Mouse (Mus musculus) cerebral cortex, adult 2 months (tissue): ENCODE results near the gene Cyp4f37.

Experiments used
- WGBS: fragments of 180-500 bp; shearing (Covaris S2); methylation state at CpG from one replicate; pipeline ENCODE4 v1.1.7; 2018; 5-methylcytosine and 5-hydroxymethylcytosine counted together

Gene Cyp4f37

GRCm38 (mm10) chr17:32621018-32621417 lies at the start of gene Cyp4f37:
TSS of gene Cyp4f37 (plus strand) at chr17:32621309.
- WGBS, result 75% methylated on average over 4 of the region's 4 CpGs

GRCm38 (mm10) chr17:32573286-32573685 lies 47.8 kb upstream of the Cyp4f37 start:
- 86% methylated on average over 2 of the region's 2 CpGs for WGBS

- 67% methylated on average over 7 of the region's 7 CpGs for WGBS
Measured at GRCm38 (mm10) chr17:32577496-32578186, 43.5 kb upstream of the Cyp4f37 start.

GRCm38 (mm10) chr17:32596494-32596893 lies 24.6 kb upstream of the Cyp4f37 start:
- WGBS, result 84% methylated on average over 18 of the region's 18 CpGs

GRCm38 (mm10) chr17:32608055-32608454 lies 13.1 kb upstream of the Cyp4f37 start:
- 72% methylated on average over 1 of the region's 1 CpGs for WGBS

GRCm38 (mm10) chr17:32610231-32610630 lies 10.9 kb upstream of the Cyp4f37 start:
- WGBS, result 77% methylated on average over 3 of the region's 3 CpGs

GRCm38 (mm10) chr17:32610896-32611295 lies 10.2 kb upstream of the Cyp4f37 start:
- 78% methylated on average over 3 of the region's 3 CpGs for WGBS

- WGBS, result 70% methylated on average over 3 of the region's 3 CpGs
Measured at GRCm38 (mm10) chr17:32612417-32612816, 8.7 kb upstream of the Cyp4f37 start.

GRCm38 (mm10) chr17:32617252-32617651 lies 3.9 kb upstream of the Cyp4f37 start:
- 41% methylated on average over 1 of the region's 1 CpGs for WGBS

GRCm38 (mm10) chr17:32629726-32630125 lies 8.6 kb downstream of the Cyp4f37 start:
- WGBS, result 88% methylated on average over 7 of the region's 7 CpGs

- WGBS, result 78% methylated on average over 3 of the region's 3 CpGs
Measured at GRCm38 (mm10) chr17:32631936-32632335, 10.8 kb downstream of the Cyp4f37 start.

GRCm38 (mm10) chr17:32634242-32634971 lies 13.3 kb downstream of the Cyp4f37 start:
- 87% methylated on average over 9 of the region's 9 CpGs for WGBS

- WGBS, result under 1% methylated on average over 17 of the region's 17 CpGs
Measured at GRCm38 (mm10) chr17:32634972-32635314, 13.8 kb downstream of the Cyp4f37 start.

- 55% methylated on average over 3 of the region's 3 CpGs for WGBS
Measured at GRCm38 (mm10) chr17:32636341-32636740, 15.2 kb downstream of the Cyp4f37 start.

GRCm38 (mm10) chr17:32637151-32637550 lies 16.0 kb downstream of the Cyp4f37 start:
- WGBS, result 89% methylated on average over 2 of the region's 2 CpGs

GRCm38 (mm10) chr17:32646631-32647030 lies 25.5 kb downstream of the Cyp4f37 start:
- 83% methylated on average over 4 of the region's 4 CpGs for WGBS

- WGBS, result 94% methylated on average over 4 of the region's 4 CpGs
Measured at GRCm38 (mm10) chr17:32653860-32654259, 32.8 kb downstream of the Cyp4f37 start.

- WGBS, result 83% methylated on average over 3 of the region's 3 CpGs
Measured at GRCm38 (mm10) chr17:32657041-32657440, 35.9 kb downstream of the Cyp4f37 start.

- 93% methylated on average over 1 of the region's 1 CpGs for WGBS
Measured at GRCm38 (mm10) chr17:32658246-32658645, 37.1 kb downstream of the Cyp4f37 start.

GRCm38 (mm10) chr17:32658712-32659111 lies 37.6 kb downstream of the Cyp4f37 start, which contains the start of gene Cyp4f40:
TSS of gene Cyp4f40 (plus strand) at chr17:32658900.
- 61% methylated on average over 2 of the region's 2 CpGs for WGBS

- WGBS, result 78% methylated on average over 7 of the region's 7 CpGs
Measured at GRCm38 (mm10) chr17:32673976-32674375, 52.9 kb downstream of the Cyp4f37 start.

- 48% methylated on average over 21 of the region's 21 CpGs for WGBS
Measured at GRCm38 (mm10) chr17:32676040-32676635, 55.0 kb downstream of the Cyp4f37 start.

GRCm38 (mm10) chr17:32680404-32680803 lies 59.3 kb downstream of the Cyp4f37 start:
- 10% methylated on average over 2 of the region's 2 CpGs for WGBS
